Mouse (Mus musculus) left cerebral cortex, adult 8-10 months (tissue): Measurements from ENCODE around the gene Zbtb38. TPM values are rescaled to one million over a fixed set of nuclear protein-coding genes. Genes with fewer than 3 reads are reported as not detected.

Experiments used
- DNase-seq, 2 experiments: peaks; one replicate each; pipeline ENCODE4 v3.0.0; 2022; ENCODE audit warnings: low spot score in 2 of 2
- total RNA-seq, 4 experiments: library from RNA; stranded (reverse); gene quantifications; 2 replicates each; pipeline ENCODE4 v1.2.4; 2022

Zbtb38 gene
- total RNA-seq, 4 experiments from 2014 or later, result 57.7 to 67.6 (median 63.7) TPM

- no peak for DNase-seq
Measured at GRCm38 (mm10) chr9:96731961-96732511, 20.6 kb downstream of the Zbtb38 start.

- no peak for DNase-seq
Measured at GRCm38 (mm10) chr9:96731039-96731895, 21.4 kb downstream of the Zbtb38 start.

- no peak for DNase-seq
Measured at GRCm38 (mm10) chr9:96730311-96730625, 22.4 kb downstream of the Zbtb38 start.

DNA sequence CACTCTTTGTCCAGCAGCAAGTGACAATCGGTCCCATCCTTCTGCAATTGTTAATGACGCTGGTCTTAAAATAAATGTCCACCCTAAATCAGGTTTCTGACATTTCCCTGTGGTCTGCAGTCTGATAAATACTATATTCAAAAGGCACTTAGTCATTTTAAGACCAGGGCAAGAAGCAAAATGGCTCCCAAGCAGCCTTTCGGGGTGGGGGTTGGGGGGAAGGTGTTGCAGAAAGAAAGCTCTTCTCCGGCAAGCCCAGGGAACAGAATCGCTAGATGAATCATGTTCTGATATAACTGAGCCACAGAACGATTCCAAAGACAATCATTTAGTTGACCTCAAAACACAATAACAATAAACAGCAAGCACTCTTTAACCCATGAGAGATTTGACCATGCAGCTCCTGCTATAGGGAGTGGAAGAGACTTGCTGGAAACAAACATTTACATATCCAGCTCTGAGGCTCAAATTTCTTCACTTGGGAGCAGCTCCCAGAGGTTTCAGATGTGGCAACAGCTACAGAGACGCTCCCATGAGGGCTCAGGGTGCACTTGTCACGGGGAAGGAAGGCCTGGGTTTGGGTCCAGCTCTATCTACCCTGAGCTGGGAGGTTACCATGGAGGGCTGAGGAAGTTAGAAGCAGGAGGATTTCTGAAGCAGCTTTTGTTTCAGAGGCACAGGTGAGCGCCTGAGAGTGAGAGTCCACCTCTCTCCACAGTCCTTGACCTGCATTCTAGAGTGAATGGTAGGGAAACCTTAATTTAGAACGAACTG is 22.9 kb downstream of the Zbtb38 start:
- DNase-seq, result no peak

- DNase-seq, result no peak
Measured at GRCm38 (mm10) chr9:96728338-96729162, 24.1 kb downstream of the Zbtb38 start.

- DNase-seq, result no peak
Measured at GRCm38 (mm10) chr9:96727688-96728087, 24.9 kb downstream of the Zbtb38 start.

DNA sequence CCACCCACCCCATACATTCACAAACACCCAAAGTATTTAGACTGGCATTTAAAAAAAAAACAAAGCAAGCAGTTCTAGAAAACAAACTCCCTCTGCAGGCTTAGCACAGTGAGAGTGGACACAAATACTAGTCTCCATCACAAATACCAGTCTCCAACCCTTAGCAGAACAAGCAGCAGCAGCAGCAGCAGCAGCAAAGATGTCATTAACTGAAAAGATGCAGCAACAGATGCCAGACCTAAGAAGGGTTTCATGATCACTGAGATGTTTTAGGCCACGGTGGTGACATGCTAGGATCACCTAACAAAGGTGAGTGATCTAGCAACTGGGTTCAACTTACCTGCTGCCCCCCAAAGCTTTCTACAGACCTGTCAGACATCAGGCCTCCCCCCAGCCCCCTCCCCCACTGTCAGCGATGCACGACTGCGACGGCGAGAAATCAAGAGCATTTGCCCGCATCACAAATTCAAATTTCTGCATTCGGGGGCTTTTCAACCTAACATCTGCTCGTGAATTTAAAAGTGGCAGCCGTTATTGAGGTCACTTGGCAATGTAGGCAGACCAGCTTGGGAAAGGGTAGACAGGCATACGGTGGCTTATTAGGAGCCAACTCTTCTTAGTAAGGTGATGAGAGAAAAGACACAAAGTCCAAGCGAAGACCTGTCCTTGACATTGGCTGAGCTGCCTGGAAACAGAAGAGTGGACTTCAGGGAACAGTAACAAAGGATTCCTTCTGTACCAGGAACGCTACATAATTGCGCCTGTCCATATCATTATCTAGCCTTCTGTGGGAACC is 26.1 kb downstream of the Zbtb38 start:
- no peak for DNase-seq

DNA sequence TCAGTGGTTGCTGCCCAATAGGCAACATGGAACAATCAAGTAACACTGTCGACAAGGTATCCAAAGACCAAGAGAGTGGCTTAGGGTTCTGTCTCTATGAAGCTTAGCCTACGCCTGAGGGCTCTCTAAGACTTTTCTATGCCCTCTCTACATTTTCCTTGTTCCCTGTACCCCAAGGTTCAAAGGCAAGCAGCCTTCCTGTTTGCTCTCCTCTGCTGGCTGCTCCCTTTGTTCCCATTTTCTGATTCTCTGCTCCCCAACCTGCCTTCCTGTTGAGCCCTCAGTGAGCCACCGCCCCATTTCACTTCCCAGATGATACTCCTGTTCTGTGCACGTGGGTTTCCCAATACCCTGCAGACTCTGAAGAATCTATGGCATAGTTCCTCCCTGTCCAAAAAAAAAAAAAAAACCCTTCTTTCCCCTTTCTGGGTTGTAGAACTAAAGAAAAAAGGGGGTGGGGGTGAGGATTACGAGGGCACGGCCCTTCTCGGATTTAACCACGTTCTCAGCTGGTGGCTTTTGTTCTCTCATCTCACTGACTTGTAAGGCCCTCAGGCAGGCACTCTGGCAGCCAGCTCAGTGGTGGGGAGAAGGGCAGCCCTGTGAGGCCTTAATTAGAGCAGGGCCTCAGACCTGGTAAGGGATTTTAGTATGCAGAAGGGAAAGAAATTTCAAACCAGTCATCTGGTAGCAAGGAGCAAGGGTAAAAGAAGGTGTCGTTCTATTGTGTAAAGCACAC is 26.9 kb downstream of the Zbtb38 start:
- DNase-seq, result no peak

DNA sequence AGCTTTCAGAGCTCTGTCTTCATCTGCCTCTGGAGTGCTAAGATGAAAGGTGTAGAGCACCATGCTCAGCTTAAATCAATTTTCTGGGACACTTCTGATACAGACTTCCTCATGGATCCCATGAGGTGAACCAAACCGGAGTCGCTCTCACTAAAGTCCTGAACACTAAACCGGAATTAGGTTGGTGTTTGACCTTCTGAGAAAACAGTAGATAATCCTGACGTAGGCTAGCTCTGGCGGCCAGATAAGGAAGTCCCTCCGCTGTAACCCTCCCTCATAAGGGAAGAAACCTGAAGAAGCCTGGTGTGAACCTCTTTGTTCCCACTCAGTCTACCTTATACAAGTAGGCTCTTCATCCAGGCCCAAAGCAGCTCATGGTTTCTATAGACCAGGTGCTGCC is 29.0 kb downstream of the Zbtb38 start:
- no peak for DNase-seq

DNA sequence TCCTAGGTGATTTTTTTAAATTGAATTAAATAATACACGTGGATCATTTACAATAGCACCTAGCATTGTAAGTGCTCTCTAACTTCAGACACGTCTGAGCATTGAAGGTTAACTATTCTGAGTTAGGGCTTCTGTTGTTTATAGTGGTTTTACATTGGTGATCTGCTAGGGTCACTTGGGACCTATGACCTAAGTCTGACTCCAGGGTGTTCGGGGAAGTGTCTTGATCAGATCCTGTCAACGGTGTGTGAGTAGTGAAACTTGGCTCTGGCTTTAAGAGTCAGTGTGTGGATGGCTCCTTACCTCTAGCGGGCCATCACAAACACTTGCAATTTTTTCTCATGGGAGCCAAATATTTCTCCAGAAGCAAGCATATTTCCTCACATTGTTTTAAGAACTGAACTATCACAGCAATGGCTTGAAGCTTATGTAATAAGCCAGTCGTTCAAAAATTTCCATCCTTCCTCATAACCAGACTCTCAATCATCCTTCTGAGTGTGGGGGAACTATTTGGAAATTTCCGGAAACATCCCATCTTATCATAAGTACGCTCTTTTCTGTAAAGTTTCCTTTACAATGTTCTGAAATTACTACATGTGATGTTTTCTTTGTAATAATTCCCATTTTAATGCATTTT is 31.4 kb downstream of the Zbtb38 start:
- no peak for DNase-seq

- no peak for DNase-seq
Measured at GRCm38 (mm10) chr9:96720510-96721162, 32.0 kb downstream of the Zbtb38 start.

GRCm38 (mm10) chr9:96719408-96720158 is 33.0 kb downstream of the Zbtb38 start:
- DNase-seq, result no peak

- no peak for DNase-seq
Measured at GRCm38 (mm10) chr9:96718888-96719287, 33.7 kb downstream of the Zbtb38 start.

- DNase-seq, result no peak
Measured at GRCm38 (mm10) chr9:96718402-96718798, 34.2 kb downstream of the Zbtb38 start.

DNA sequence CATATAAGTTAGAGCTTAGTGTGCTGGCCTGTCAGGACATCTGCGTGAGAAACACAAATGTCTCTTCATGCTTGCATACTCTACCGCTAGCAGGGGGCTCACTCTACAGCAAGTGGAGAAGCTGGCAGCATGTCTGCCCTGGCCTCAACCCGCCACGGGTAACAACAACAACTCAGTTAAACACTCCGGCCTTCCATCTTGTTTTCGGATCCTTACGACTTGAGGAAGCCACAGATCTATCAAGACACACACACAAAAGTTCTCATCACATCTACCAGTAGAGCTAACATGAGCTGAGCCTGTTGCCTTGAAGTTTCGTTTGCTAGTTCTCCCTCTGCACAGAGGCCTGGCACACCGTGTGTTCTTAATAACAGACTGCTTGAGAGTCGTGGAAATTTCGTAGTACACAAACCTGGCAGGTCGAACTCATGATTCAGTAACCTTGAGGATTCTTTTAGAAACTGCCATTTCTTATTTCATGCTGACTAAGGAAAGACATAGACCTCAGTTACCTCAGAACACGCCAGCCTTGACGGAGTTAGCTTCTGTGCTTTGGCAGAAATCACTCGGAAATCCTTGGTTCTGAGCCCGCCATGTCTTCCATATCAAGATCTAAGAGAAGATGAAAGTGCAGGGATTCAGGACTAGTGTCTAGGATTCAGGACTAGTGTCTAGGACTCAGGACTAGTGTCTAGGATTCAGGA is 34.8 kb downstream of the Zbtb38 start:
- no peak for DNase-seq

- DNase-seq, result no peak
Measured at GRCm38 (mm10) chr9:96716735-96717444, 35.7 kb downstream of the Zbtb38 start.

DNA sequence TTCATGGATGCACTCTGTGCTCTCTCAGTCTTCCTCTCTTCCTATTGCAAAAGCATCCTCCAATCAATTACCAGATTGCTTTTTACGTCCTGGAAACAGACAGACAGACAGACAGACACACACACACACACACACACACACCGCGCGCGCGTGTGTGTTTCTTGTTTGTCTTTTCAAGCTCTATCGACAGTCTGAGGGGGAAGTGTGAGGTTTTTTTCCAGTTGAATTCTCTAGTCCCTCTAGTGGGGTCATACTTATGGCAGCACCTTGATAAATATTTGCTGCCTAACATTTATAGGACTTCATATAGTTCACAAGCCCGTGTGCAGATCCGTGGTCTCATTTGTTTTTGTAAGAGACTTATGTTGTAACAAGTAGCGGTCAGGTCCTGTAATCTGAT is 36.5 kb downstream of the Zbtb38 start:
- no peak for DNase-seq
